Mouse (Mus musculus): ENCODE data around the gene Dynll2. TPM values are rescaled to one million over a fixed set of nuclear protein-coding genes. Genes with fewer than 3 reads are reported as not detected.

Dynll2 gene
- polyA plus RNA-seq, 1 experiment from 2014 or later = 17.3 TPM

DNA sequence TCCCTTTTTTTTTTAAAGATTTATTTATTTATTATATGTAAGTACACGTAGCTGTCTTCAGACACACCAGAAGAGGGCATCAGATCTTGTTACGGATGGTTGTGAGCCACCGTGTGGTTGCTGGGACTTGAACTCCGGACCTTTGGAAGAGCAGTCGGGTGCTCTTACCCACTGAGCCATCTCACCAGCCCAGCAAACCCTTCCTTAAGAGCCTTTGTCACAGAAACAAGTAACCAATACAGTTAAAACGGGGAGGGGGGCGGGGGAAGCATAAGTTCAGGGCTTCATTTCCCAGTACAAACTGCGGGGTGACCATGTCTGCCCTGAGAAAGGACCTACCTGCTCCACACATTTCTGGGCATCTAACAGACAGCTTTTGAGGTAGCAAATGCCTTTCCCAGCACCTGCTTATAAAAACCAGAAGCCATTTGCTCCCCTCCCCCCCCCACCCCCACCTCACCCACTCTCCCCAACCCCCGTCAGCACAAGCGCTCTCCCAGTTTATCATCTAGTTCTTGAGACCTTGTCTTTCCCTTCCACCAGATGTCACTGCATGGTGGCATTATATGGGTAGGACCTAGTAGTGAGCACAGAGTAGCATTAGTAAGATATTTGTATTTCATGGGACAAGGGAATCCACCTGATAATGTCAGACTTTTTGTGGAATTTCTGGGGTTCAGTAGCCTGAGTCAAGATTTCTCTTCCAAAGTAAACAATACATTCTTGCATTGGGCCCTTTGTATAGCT is 13.6 kb downstream of the Dynll2 start:
- Histone ChIP-seq H3K4me1 (ENCODE audit: control insufficient read depth in 2 of 2, insufficient read depth in 2 of 2, low read length in 2 of 2) (peaks cover 0 to 3% of the 10 kb centered on the region in 2 experiments; a peak in 1 of 4 replicates), H3K9ac (ENCODE audit: low read length) (no peak overlapping the region), H3K4me3 (ENCODE audit: control insufficient read depth in 1 of 2, insufficient read depth in 1 of 2, low read depth in 1 of 2, low read length in 2 of 2) (no peak overlapping the region), H3K27me3 (ENCODE audit: control insufficient read depth, insufficient read depth, low read length) (no peaks in the 10 kb centered on the region), H3K36me3 (ENCODE audit: control insufficient read depth, insufficient read depth, low read length) (peaks cover 16% of the 10 kb centered on the region), H3K4me2 (ENCODE audit: low read length) (no peak overlapping the region), H3K27ac (replicated peaks in 1 of 2; ENCODE audit: control insufficient read depth in 1 of 2, insufficient read depth in 1 of 2, low read depth in 2 of 2, low read length in 2 of 2) (no peak overlapping the region), H3K9me3 (ENCODE audit: control insufficient read depth, low read length) (no peaks in the 10 kb centered on the region)
- 43% methylated on average over 10 of the region's 10 CpGs for WGBS
- no peak for ATAC-seq (ENCODE audit: insufficient number of reproducible peaks, insufficient read depth, low FRiP score, low read depth)

DNA sequence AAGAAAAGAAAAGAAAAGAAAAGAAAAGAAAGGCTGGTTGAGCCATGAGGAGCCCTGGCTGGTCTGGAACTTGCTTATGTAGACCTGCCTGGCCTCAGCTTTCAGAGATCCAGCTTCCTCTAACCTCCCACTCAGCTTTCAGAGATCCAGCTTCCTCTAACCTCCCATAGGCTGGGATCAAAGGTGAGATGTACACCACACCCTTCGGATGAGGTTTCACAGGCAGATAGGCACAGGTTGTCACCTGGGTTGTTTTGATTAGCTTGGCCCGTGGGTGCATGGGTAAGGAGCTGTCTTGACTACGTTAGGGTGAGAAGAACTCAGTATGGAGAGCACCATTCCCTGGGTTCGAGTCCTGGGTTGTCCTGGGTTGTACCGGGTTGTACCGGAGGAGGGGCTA is 14.5 kb downstream of the Dynll2 start:
- Histone ChIP-seq H3K4me2 (ENCODE audit: low read length) (no peak overlapping the region), H3K4me3 (ENCODE audit: control insufficient read depth in 1 of 2, insufficient read depth in 1 of 2, low read depth in 1 of 2, low read length in 2 of 2) (no peak overlapping the region), H3K9ac (ENCODE audit: low read length) (no peak overlapping the region), H3K27me3 (ENCODE audit: control insufficient read depth, insufficient read depth, low read length) (no peaks in the 10 kb centered on the region), H3K9me3 (ENCODE audit: control insufficient read depth, low read length) (no peaks in the 10 kb centered on the region), H3K36me3 (ENCODE audit: control insufficient read depth, insufficient read depth, low read length) (peaks cover 7% of the 10 kb centered on the region), H3K4me1 (ENCODE audit: control insufficient read depth in 2 of 2, insufficient read depth in 2 of 2, low read length in 2 of 2) (peaks cover 2 to 3% of the 10 kb centered on the region in 2 experiments; a peak in 3 of 4 replicates), H3K27ac (replicated peaks in 1 of 2; ENCODE audit: control insufficient read depth in 1 of 2, insufficient read depth in 1 of 2, low read depth in 2 of 2, low read length in 2 of 2) (no peak overlapping the region)
- WGBS = 68% methylated on average over 6 of the region's 6 CpGs
- no peak for ATAC-seq (ENCODE audit: insufficient number of reproducible peaks, insufficient read depth, low FRiP score, low read depth)

DNA sequence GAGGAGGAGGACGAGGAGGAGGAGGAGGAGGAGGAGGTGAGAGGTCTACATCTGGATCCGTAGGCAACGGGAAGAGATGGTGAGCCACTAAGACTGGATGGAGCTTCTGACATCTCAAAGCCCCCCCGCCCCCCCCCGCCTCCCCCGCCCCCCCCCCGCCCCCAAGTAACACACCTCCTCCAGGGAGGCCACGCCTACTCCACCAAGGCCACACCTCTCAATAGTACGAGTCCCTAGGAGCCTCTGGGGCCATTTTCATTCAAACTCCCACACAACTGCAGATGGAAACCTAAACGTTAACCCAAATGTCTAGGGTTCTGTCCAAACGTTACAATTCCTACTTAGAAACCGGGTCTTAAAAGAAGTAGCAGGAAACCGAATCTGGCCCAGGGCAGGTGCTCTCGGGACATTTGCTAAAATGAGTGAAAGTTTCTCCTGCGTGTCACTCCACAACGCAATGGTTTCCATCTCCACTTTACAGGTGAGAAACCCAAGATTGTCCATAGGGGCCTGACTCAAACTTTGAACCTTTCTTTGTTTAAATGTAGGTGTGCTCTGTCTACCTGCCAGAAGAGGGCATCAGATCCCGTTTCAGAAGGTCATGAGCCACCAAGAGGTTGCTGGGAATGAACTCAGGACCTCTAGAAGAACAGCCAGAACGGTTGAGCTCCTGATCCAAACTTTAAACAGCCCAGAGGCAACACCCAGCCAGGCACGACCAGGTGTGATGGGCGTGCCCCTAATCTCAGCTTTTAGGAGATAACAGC is 18.8 kb downstream of the Dynll2 start:
- Histone ChIP-seq H3K4me2 (ENCODE audit: low read length) (no peak overlapping the region), H3K4me1 (ENCODE audit: control insufficient read depth in 2 of 2, insufficient read depth in 2 of 2, low read length in 2 of 2) (peaks cover 0 to 2% of the 10 kb centered on the region in 2 experiments; a peak in 2 of 4 replicates), H3K27me3 (ENCODE audit: control insufficient read depth, insufficient read depth, low read length) (no peaks in the 10 kb centered on the region), H3K27ac (replicated peaks in 1 of 2; ENCODE audit: control insufficient read depth in 1 of 2, insufficient read depth in 1 of 2, low read depth in 2 of 2, low read length in 2 of 2) (no peak overlapping the region), H3K36me3 (ENCODE audit: control insufficient read depth, insufficient read depth, low read length) (no peaks in the 10 kb centered on the region), H3K4me3 (ENCODE audit: control insufficient read depth in 1 of 2, insufficient read depth in 1 of 2, low read depth in 1 of 2, low read length in 2 of 2) (no peak overlapping the region), H3K9me3 (ENCODE audit: control insufficient read depth, low read length) (no peaks in the 10 kb centered on the region), H3K9ac (ENCODE audit: low read length) (no peak overlapping the region)
- ATAC-seq (ENCODE audit: insufficient number of reproducible peaks, insufficient read depth, low FRiP score, low read depth) = no peak
- WGBS = 13% methylated on average over 19 of the region's 20 CpGs

DNA sequence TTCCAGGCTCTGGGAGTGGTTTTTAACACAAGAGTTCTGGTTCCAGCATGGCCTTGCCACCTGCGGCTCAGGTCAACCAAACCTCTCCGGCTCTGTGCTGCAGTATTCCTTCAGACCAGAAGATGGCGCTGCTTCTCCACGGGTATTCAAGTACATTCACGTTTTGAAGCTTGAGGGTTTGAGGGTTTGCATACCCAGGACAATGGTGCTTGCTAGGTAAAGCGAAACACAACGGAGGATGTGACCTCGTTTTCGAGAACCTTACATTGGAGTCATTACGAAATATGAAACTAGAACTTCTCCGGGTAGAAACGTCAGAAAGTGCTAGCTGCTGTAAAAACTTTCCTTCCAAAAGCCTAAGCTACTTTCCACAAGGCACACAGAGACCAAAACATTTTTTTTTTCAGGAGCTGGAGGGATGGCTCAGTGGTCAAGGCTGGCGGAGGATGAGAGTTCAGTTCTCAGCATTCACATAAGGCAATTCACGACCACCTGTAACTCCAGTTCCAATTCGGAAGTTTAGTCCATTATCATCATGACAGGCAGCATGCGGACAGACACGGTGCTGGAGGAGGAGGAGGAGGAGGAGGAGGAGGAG is 19.5 kb downstream of the Dynll2 start:
- Histone ChIP-seq H3K9ac (ENCODE audit: low read length) (peak overlapping the region; percentile 48; the same call in 1 of the 2 replicates), H3K27me3 (ENCODE audit: control insufficient read depth, insufficient read depth, low read length) (no peaks in the 10 kb centered on the region), H3K4me2 (ENCODE audit: low read length) (peak overlapping the region; percentile 74), H3K4me3 (ENCODE audit: control insufficient read depth in 1 of 2, insufficient read depth in 1 of 2, low read depth in 1 of 2, low read length in 2 of 2) (peak overlapping the region; percentile 25 to 32), H3K36me3 (ENCODE audit: control insufficient read depth, insufficient read depth, low read length) (no peaks in the 10 kb centered on the region), H3K27ac (replicated peaks in 1 of 2; ENCODE audit: control insufficient read depth in 1 of 2, insufficient read depth in 1 of 2, low read depth in 2 of 2, low read length in 2 of 2) (no peak overlapping the region), H3K9me3 (ENCODE audit: control insufficient read depth, low read length) (no peaks in the 10 kb centered on the region), H3K4me1 (ENCODE audit: control insufficient read depth in 2 of 2, insufficient read depth in 2 of 2, low read length in 2 of 2) (peaks cover 0 to 2% of the 10 kb centered on the region in 2 experiments; a peak in 2 of 4 replicates)
- WGBS = 2% methylated on average over 15 of the region's 17 CpGs
- no peak for ATAC-seq (ENCODE audit: insufficient number of reproducible peaks, insufficient read depth, low FRiP score, low read depth)

DNA sequence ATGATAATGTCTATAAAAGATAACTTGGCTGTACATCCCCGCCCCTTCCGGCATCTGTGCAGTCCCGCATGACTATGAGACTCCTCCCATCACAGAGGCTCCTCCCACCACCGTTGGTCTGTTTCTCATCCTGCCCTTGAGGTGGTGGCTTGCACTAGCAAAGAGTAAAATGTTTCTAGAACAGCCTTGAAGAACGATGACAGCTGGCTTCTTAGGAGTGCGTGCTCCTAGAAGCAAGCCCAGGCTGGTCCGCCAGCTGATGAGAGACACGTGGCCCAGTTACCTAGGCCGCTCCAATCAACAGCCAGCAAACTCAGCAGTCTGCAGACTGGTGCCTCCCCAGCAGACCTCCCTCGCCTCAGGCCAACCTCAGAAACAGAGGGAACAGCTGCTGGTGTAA is 21.1 kb downstream of the Dynll2 start:
- no peak overlapping the region for H3K4me3 ChIP-seq (ENCODE audit: control insufficient read depth in 1 of 2, insufficient read depth in 1 of 2, low read depth in 1 of 2, low read length in 2 of 2)
- WGBS = 23% methylated on average over 10 of the region's 10 CpGs
- no peak overlapping the region for H3K27ac ChIP-seq (replicated peaks in 1 of 2; ENCODE audit: control insufficient read depth in 1 of 2, insufficient read depth in 1 of 2, low read depth in 2 of 2, low read length in 2 of 2)
- no peak overlapping the region for H3K9ac ChIP-seq (ENCODE audit: low read length)
- H3K27me3 ChIP-seq (ENCODE audit: control insufficient read depth, insufficient read depth, low read length) = no peaks in the 10 kb centered on the region
- no peak overlapping the region for H3K4me2 ChIP-seq (ENCODE audit: low read length)
- H3K9me3 ChIP-seq (ENCODE audit: control insufficient read depth, low read length) = no peaks in the 10 kb centered on the region
- no peaks in the 10 kb centered on the region for H3K36me3 ChIP-seq (ENCODE audit: control insufficient read depth, insufficient read depth, low read length)
- ATAC-seq (ENCODE audit: insufficient number of reproducible peaks, insufficient read depth, low FRiP score, low read depth) = no peak
- H3K4me1 ChIP-seq (ENCODE audit: control insufficient read depth in 2 of 2, insufficient read depth in 2 of 2, low read length in 2 of 2) = peaks cover 0 to 2% of the 10 kb centered on the region in 2 experiments; a peak in 2 of 4 replicates

DNA sequence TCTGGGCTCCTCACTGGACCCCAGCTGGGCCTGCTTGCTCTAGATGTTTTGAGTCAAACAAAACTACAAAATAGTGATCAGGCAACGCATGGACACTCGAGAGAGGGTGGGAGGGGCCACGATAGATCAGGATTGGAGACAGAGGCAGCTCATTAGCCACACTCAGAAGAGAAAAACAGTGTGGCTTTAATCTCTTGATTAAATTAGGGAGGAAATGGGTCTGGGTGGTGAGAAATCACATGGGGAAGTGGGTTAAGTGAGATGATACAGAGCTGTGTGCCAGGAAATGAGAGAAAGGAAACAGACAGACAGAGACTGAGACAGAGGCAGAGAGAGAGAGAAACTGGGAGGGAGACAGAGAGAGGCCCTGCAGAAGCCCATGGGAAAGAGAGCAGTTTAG is 22.0 kb downstream of the Dynll2 start:
- no peak for ATAC-seq (ENCODE audit: insufficient number of reproducible peaks, insufficient read depth, low FRiP score, low read depth)
- 48% methylated on average over 3 of the region's 3 CpGs for WGBS
- H3K4me3 ChIP-seq (ENCODE audit: control insufficient read depth in 1 of 2, insufficient read depth in 1 of 2, low read depth in 1 of 2, low read length in 2 of 2) = no peak overlapping the region

DNA sequence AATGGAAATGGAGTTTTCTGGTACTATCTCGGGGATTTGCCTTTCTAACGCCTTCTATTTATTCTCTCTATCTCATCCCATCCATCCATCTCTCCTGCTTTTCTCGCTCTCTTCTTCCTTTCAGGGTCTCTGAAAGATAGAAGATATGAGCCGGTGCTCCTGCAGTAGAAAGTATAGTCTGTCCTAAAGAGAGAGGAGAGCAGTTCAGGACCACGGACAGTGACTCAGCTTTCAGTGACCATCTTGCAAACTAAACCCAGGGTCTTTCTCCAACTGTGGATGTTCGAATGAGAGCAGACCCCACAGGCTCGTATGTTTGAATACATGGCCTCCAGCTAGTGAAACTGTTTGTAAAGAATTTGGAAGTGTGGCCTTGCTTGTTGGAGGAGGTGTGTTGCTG is 30.3 kb downstream of the Dynll2 start:
- H3K4me2 ChIP-seq (ENCODE audit: low read length) = no peak overlapping the region
- H3K9ac ChIP-seq (ENCODE audit: low read length) = no peak overlapping the region
- 27% methylated on average over 7 of the region's 7 CpGs for WGBS
- H3K9me3 ChIP-seq (ENCODE audit: control insufficient read depth, low read length) = no peaks in the 10 kb centered on the region
- H3K27ac ChIP-seq (replicated peaks in 1 of 2; ENCODE audit: control insufficient read depth in 1 of 2, insufficient read depth in 1 of 2, low read depth in 2 of 2, low read length in 2 of 2) = no peak overlapping the region
- no peaks in the 10 kb centered on the region for H3K27me3 ChIP-seq (ENCODE audit: control insufficient read depth, insufficient read depth, low read length)
- no peak for ATAC-seq (ENCODE audit: insufficient number of reproducible peaks, insufficient read depth, low FRiP score, low read depth)
- H3K36me3 ChIP-seq (ENCODE audit: control insufficient read depth, insufficient read depth, low read length) = no peaks in the 10 kb centered on the region
- no peaks in the 10 kb centered on the region for H3K4me1 ChIP-seq (ENCODE audit: control insufficient read depth in 2 of 2, insufficient read depth in 2 of 2, low read length in 2 of 2)
- no peak overlapping the region for H3K4me3 ChIP-seq (ENCODE audit: control insufficient read depth in 1 of 2, insufficient read depth in 1 of 2, low read depth in 1 of 2, low read length in 2 of 2)

More for the DNA sequence above, 22.0 kb downstream of the Dynll2 start:
- Histone ChIP-seq H3K27ac (replicated peaks in 1 of 2; ENCODE audit: control insufficient read depth in 1 of 2, insufficient read depth in 1 of 2, low read depth in 2 of 2, low read length in 2 of 2) (no peak overlapping the region), H3K4me1 (ENCODE audit: control insufficient read depth in 2 of 2, insufficient read depth in 2 of 2, low read length in 2 of 2) (peaks cover 0 to 2% of the 10 kb centered on the region in 2 experiments; a peak in 2 of 4 replicates), H3K9me3 (ENCODE audit: control insufficient read depth, low read length) (no peaks in the 10 kb centered on the region), H3K4me2 (ENCODE audit: low read length) (no peak overlapping the region), H3K9ac (ENCODE audit: low read length) (no peak overlapping the region), H3K36me3 (ENCODE audit: control insufficient read depth, insufficient read depth, low read length) (no peaks in the 10 kb centered on the region), H3K27me3 (ENCODE audit: control insufficient read depth, insufficient read depth, low read length) (no peaks in the 10 kb centered on the region)
